Mouse (Mus musculus) lung, embryonic 14.5 days (tissue): ENCODE measurements around the gene Timp3. TPM values are rescaled to one million over a fixed set of nuclear protein-coding genes. Genes with fewer than 3 reads are reported as not detected.

ENCODE experiments used
- ATAC-seq: fragments of 200-750 bp; cut with Nextera tagmentation; 2 replicates; pipeline ENCODE4 v1.8.0; 2017; ENCODE audit warnings: mild to moderate bottlenecking, moderate TSS enrichment, moderate library complexity; ENCODE audit not compliant: insufficient read depth
- DNase-seq: peaks from one replicate; pipeline ENCODE4 v3.0.0-alpha.2; 2015
- H3K27ac ChIP-seq: fragments of 300-500 bp; sonication (generic); 2 replicates; pipeline ENCODE4 v1.5.1; 2014; ENCODE audit warnings: low read depth, mild to moderate bottlenecking, moderate library complexity
- H3K27me3 ChIP-seq: fragments of 300-500 bp; sonication (generic); 2 replicates; pipeline ENCODE4 v1.6.1; 2014; ENCODE audit warnings: low read length, control low read depth; ENCODE audit not compliant: insufficient read depth
- H3K36me3 ChIP-seq: fragments of 300-500 bp; sonication (generic); 2 replicates; pipeline ENCODE4 v1.6.1; 2014; ENCODE audit warnings: control low read depth; ENCODE audit not compliant: insufficient read depth
- H3K4me1 ChIP-seq: fragments of 300-500 bp; sonication (generic); 2 replicates; pipeline ENCODE4 v1.6.1; 2014; ENCODE audit warnings: antibody characterized with exemption, control low read depth; ENCODE audit not compliant: insufficient read depth
- H3K4me2 ChIP-seq: fragments of 300-500 bp; sonication (generic); 2 replicates; pipeline ENCODE4 v1.6.1; 2014; ENCODE audit warnings: mild to moderate bottlenecking
- H3K4me3 ChIP-seq: fragments of 300-500 bp; sonication (generic); 2 replicates; pipeline ENCODE4 v1.5.1; 2014; ENCODE audit warnings: low read depth, low read length
- H3K9ac ChIP-seq: fragments of 300-500 bp; sonication (generic); 2 replicates; pipeline ENCODE4 v1.6.1; 2014
- H3K9me3 ChIP-seq: fragments of 300-500 bp; sonication (generic); 2 replicates; pipeline ENCODE4 v1.6.1; 2016; ENCODE audit warnings: low read depth, low read length, control low read depth
- CTCF ChIP-seq: IDR thresholded peaks from 2 replicates; pipeline ENCODE4 v1.5.1; 2016; ENCODE audit warnings: antibody characterized with exemption, low read depth
- WGBS: fragments of 180-500 bp; shearing (Covaris S2); extraction: QIAGEN DNeasy Blood & Tissue Kit; methylation state at CpG from one replicate; pipeline ENCODE4 v1.1.7; 2014; 5-methylcytosine and 5-hydroxymethylcytosine counted together
- polyA plus RNA-seq: library from polyadenylated mRNA; unstranded; fragments of >200 nt; fragmentation: Nextera tagmentation; extraction: Ambion mirVana; gene quantifications from 2 replicates; pipeline ENCODE4 v1.2.1, GENCODE M21; 2014

Timp3 gene
- polyA plus RNA-seq, 1 experiment from 2014 or later = 44.1 TPM

DNA sequence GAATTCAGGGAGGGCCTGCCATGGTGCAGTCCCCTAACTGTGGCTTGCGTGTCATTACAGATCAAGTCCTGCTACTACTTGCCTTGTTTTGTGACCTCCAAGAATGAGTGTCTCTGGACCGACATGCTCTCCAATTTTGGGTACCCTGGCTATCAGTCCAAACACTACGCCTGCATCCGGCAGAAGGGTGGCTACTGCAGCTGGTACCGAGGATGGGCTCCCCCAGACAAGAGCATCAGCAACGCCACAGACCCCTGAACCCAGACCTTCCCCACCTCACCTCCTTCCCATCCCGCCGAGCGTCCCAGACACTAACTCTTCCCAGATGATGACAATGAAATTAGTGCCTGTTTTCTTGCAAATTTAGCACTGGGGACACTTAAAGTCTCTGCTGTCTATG lies 45.5 kb downstream of the Timp3 start:
- H3K9me3 ChIP-seq = no peaks in the 10 kb centered on the region
- H3K4me3 ChIP-seq = no peak overlapping the region
- H3K36me3 ChIP-seq = peaks cover 30% of the 10 kb centered on the region; the same call in 1 of the 2 replicates
- TF ChIP-seq CTCF = no peak
- H3K27me3 ChIP-seq = no peaks in the 10 kb centered on the region
- ATAC-seq (no peak), DNase-seq (no peak)
- no peak overlapping the region for H3K4me2 ChIP-seq
- 0 out of 2 replicates have a peak, but pooled peaks cover 5% of the 10 kb centered on the region for H3K4me1 ChIP-seq
- no peak overlapping the region for H3K9ac ChIP-seq
- no peak overlapping the region for H3K27ac ChIP-seq
- 87% methylated on average over 9 of the region's 9 CpGs for WGBS

DNA sequence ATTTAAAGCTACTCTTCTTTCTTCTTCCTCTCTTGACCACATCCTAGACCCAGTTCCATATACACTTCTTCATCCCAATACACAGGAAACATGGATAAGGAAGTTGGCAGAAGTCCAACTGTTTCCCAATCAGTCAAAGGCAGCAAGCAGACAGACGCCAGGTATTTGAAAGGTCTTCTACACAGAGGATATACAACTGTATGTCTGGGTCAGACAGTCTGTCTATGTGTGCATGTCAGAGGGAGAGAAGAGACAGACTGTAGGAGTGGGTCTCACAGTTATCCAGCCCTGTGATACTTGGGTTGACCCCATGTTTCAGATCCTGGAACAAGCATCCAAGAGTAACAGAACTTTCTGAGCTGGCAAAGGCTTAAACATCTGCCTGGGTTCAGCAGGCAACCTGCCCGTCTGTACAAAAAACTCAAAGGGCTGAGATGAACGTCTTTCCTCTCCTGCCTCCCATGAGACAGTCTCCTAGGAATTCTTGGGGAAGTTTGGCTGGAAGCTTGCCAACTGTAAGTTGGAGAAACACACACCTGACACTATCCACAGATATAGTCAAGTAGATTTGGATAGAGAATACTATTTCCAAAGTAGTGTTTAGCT lies 46.2 kb downstream of the Timp3 start:
- Histone ChIP-seq H3K4me1 (0 out of 2 replicates have a peak, but pooled peaks cover 5% of the 10 kb centered on the region), H3K9me3 (no peaks in the 10 kb centered on the region), H3K4me2 (no peak overlapping the region), H3K36me3 (peaks cover 30% of the 10 kb centered on the region; the same call in 1 of the 2 replicates), H3K27ac (no peak overlapping the region), H3K9ac (no peak overlapping the region), H3K27me3 (no peaks in the 10 kb centered on the region), H3K4me3 (no peak overlapping the region)
- 21% methylated on average over 3 of the region's 3 CpGs for WGBS
- ATAC-seq = peak; percentile 42; the same call in 1 of the 2 replicates
- no peak for DNase-seq
- no peak for TF ChIP-seq CTCF

DNA sequence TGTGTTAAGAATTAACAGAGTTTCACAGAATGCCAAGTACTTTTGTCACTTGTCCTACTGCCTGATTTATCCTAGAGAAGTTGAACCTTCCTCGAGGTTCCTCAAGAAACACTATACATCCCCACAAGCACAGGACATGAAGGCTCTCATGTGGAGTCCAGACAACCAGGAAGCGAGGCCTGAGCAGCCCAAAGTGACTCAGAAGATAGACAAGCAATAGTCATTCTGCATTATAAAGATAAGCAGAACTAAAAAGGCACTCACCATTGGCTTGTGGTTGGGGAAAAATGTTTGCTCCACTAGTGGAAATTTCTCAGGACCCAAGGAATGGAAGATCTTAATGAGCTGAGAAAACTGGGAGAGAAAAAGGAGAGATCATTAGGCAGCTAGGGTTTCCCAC lies 51.1 kb downstream of the Timp3 start:
- peaks cover 5% of the 10 kb centered on the region; the same call in 1 of the 2 replicates for H3K36me3 ChIP-seq
- H3K9ac ChIP-seq = no peak overlapping the region
- TF ChIP-seq CTCF = no peak
- no peaks in the 10 kb centered on the region for H3K4me1 ChIP-seq
- H3K4me3 ChIP-seq = no peak overlapping the region
- no peak for ATAC-seq
- no peaks in the 10 kb centered on the region for H3K9me3 ChIP-seq
- H3K27ac ChIP-seq = no peak overlapping the region
- 68% methylated on average over 2 of the region's 2 CpGs for WGBS
- no peak overlapping the region for H3K4me2 ChIP-seq
- no peak for DNase-seq
- no peaks in the 10 kb centered on the region for H3K27me3 ChIP-seq

DNA sequence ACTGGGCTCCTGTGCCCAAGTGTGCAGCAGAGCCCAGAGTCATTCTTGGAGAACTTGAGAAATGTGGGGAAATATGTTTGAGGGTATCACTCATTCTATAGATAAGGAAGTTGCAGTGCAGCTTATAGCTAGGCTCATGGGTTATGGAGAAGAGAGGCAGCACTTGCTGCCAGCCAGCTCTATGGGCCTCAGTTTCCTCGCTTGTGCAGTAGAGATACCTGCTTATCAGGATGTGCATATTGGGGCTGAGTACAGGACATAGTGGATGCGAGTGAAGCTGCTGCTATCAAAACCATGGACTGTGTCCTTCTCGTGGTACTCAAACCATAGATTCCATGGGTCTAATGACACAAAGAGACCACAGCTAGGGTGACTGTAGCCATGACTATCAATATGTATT lies 52.3 kb downstream of the Timp3 start:
- DNase-seq (no peak), ATAC-seq (no peak; the same call in 1 of the 2 replicates)
- no peak overlapping the region for H3K4me2 ChIP-seq
- no peak overlapping the region for H3K27ac ChIP-seq
- WGBS = 86% methylated on average over 3 of the region's 3 CpGs
- no peak overlapping the region for H3K9ac ChIP-seq
- no peaks in the 10 kb centered on the region for H3K4me1 ChIP-seq
- H3K4me3 ChIP-seq = no peak overlapping the region
- TF ChIP-seq CTCF = no peak
- no peaks in the 10 kb centered on the region for H3K9me3 ChIP-seq
- no peaks in the 10 kb centered on the region for H3K27me3 ChIP-seq
- H3K36me3 ChIP-seq = no peaks in the 10 kb centered on the region; the same call in 1 of the 2 replicates

DNA sequence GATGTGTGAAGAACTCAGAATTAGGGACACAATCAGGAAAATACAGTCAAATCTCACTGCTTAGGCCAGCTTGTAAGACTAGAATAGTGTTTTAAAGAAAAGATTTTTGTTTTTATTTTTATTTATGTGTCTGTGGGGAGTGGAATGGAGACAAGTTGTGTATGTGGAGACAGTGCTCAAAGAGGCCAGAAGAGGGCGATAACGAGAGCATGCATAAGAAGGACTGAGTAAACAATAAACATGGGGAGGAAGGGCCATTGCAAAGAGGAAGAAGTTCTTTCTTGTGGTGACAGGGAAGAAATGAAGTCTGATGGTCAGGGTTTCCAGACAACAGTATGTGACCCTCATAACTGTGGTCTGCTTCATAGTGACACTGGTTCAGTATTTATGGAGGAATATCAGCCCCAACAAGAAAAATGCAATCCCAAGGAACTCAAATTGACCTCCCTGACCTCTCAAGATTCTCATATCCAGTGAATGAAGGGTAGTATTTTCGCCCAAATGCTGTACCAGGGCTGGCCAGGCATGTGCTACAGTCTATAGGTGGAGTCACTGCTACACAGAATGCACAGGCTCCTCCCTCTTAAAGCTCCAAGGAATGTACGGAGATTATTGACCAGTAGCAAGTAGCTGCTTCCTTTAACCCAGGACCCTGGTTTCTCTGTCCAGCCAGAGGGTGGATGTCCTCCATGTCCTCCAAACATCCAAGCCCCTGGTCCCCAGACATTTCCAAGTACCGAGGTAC lies 56.8 kb downstream of the Timp3 start:
- 61% methylated on average over 5 of the region's 5 CpGs for WGBS
- Histone ChIP-seq H3K4me1 (peaks cover 6% of the 10 kb centered on the region; the same call in 1 of the 2 replicates), H3K36me3 (no peaks in the 10 kb centered on the region), H3K27me3 (no peaks in the 10 kb centered on the region), H3K9me3 (no peaks in the 10 kb centered on the region), H3K9ac (no peak overlapping the region), H3K4me3 (no peak overlapping the region), H3K27ac (no peak overlapping the region), H3K4me2 (no peak overlapping the region)
- DNase-seq (peak; percentile 51), ATAC-seq (no peak)
- TF ChIP-seq CTCF = peak; percentile 70

DNA sequence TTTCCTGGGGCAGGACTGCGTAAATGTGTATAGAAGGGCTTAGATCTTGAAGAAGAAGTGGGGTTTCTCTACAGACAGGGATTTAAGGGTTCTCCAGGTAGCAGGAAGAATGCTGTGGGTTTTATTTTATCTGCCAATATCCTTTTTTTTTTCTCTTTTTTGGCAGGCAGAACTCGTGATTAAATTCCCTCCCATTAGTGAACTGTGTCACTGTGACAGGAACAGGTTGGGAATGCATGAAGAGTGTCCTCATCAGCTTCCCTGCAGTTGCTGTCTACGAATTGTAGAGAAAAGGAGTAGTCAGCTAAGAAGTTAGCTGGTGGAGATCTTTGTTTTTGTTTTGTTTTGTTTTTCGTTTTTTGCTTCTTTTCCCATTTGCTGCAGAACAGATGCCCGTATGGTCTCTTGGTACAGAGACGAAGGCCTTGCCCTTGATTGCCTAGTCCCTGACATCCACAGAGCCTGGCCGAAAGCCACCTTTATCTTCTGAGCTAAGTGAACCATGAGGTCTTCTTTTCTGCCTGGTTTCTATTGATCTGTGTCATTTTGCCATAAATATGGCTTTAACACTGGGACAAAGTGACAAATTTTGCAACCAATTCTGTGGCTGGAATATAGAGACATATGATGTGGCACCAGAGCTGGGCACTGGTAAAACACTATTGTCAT lies 58.3 kb downstream of the Timp3 start:
- H3K9me3 ChIP-seq = no peaks in the 10 kb centered on the region
- 83% methylated on average over 7 of the region's 7 CpGs for WGBS
- DNase-seq = no peak
- H3K4me2 ChIP-seq = no peak overlapping the region
- H3K36me3 ChIP-seq = no peaks in the 10 kb centered on the region
- no peak for ATAC-seq
- no peak overlapping the region for H3K9ac ChIP-seq
- H3K27ac ChIP-seq = no peak overlapping the region
- peaks cover 7% of the 10 kb centered on the region; the same call in 1 of the 2 replicates for H3K4me1 ChIP-seq
- H3K27me3 ChIP-seq = no peaks in the 10 kb centered on the region
- TF ChIP-seq CTCF = no peak
- no peak overlapping the region for H3K4me3 ChIP-seq

DNA sequence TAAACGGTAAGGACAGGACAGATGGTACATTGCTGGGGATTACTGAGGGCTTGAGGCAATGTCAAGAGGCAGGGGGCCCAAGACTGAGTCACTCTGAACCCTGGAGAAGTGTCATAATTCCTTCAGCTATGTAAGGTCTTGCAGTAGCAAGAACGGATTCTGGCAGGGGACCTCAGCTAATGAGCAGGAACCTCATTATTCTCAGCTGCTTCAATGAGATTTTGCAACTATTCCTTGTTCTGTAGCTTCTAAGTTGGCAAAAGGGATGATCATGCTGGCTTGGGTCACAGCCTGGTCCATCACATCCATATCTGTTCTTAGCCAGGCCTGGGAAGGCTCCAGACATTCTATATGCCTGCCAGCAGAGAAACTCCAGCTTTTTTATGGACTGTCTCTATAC lies 59.0 kb downstream of the Timp3 start:
- Histone ChIP-seq H3K4me1 (peaks cover 13% of the 10 kb centered on the region), H3K36me3 (no peaks in the 10 kb centered on the region), H3K4me3 (no peak overlapping the region), H3K9me3 (no peaks in the 10 kb centered on the region), H3K4me2 (no peak overlapping the region), H3K9ac (no peak overlapping the region), H3K27me3 (no peaks in the 10 kb centered on the region), H3K27ac (no peak overlapping the region)
- no peak for TF ChIP-seq CTCF
- WGBS = 52% methylated on average over 2 of the region's 2 CpGs
- 0 out of 2 replicates have a peak, but pooled peaks have one; percentile 62 for ATAC-seq
- DNase-seq = peak; percentile 71
